Mouse (Mus musculus) large intestine, adult 2 months (tissue): ENCODE results near the gene Shisal2a. TPM values are rescaled to one million over a fixed set of nuclear protein-coding genes. Genes with fewer than 3 reads are reported as not detected.
A peak's percentile ranks its signal among the peaks of the same experiment; 100 is the strongest.
"Not testable (repeated sequence)": the region's sequence is repeated elsewhere in the genome, so short reads cannot be mapped to it uniquely, and the experiment has no call there.

Experiments
- DNase-seq: peaks from one replicate; pipeline ENCODE4 v3.0.0-alpha.2; 2012; ENCODE audit warnings: low read depth, low spot score
- WGBS: fragments of 180-500 bp; shearing (Covaris S2); methylation state at CpG from one replicate; pipeline ENCODE4 v1.1.7; 2018; 5-methylcytosine and 5-hydroxymethylcytosine counted together
- polyA plus RNA-seq: library from polyadenylated mRNA; depleted of rRNA; stranded (reverse); fragments of >200 nt; gene quantifications from 2 replicates; pipeline ENCODE4 v1.2.3, GENCODE M21; 2012

Gene Shisal2a
- polyA plus RNA-seq, 1 experiment, result not detected

DNA sequence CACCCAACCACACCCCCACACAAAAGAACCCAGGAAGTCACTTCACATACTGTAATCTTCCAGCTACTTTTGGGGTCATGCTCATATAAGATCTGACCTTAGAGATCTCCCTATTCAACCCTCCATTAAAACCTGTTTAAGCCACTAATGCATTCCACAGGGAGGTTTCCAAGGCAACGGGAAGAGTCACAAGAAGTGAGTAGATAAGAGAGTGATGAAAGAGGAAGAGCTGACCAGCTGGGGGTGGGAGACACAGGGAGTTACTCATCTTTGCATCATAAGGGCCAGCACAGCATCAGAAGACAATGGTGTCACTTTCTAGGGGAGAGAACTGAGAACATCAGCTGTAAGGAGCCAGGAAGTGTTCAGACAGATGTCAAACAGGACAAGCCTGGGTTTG lies 3.0 kb downstream of the Shisal2a start:
- DNase-seq, result no peak
- WGBS, result 34% methylated on average over 1 of the region's 1 CpGs

GRCm38 (mm10) chr4:108379476-108379875 lies 3.7 kb downstream of the Shisal2a start:
- WGBS, result 91% methylated on average over 3 of the region's 3 CpGs

DNA sequence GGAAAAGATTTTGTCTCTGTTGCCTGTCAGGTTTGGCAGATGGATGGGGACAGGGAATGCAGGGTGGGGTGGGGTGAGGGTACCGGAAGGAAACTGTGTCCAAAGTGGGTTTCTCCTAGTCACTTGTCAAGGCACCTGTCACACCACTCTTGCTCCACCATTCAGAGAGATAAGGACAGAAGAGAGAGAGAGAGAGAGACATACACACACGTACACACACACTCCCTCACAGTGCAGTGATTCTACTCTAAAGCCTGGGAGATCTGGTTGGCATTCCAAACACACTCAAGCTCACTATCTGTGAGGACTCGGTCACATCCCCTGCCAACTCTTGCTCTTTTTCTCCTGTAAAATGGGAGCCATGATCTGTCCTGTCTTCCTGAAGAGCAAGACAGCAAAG lies 11.0 kb downstream of the Shisal2a start:
- 81% methylated on average over 3 of the region's 3 CpGs for WGBS
- no peak for DNase-seq

More at GRCm38 (mm10) chr4:108379476-108379875, 3.7 kb downstream of the Shisal2a start:
- no peak for DNase-seq

DNA sequence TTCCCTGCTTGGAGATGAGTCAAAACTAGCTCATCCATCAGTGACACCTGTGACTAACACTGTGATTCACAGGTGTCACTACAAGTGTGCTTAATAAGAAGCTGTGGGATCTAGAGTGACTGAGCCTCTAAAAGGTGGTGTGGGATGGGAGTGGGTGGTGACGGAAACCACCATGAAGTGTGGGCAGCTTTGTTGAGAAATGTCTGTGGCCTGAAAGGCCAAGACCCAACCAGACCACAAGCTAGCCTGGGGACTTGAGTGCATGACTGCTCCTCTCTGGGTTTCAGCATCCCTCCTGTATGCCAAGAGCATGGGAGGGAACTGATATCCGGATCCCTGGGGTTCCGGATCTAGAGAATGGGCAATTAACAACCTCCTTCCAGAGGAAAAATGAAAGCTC lies 11.7 kb downstream of the Shisal2a start:
- DNase-seq, result no peak
- WGBS, result 87% methylated on average over 3 of the region's 3 CpGs

DNA sequence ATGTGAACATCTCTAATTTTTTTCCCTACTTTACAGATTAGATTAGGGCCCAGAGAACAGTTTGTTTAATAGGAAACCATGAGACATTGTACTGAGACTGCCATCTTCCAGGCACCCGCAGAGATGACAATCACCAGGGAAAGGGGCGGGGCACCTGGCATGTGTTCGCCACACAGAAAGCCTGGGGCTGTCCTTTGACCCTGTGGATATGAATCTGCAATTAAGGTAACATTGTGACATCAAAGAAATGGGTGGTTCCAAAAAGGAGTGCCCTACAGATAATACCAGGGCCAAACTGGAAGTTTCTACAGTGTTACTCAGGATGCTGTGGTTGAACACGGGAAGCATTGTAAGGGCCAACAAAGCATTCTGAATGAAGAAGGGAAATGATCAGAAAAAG lies 12.7 kb downstream of the Shisal2a start:
- DNase-seq, result no peak
- 27% methylated on average over 4 of the region's 4 CpGs for WGBS

GRCm38 (mm10) chr4:108369254-108369653 lies 13.9 kb downstream of the Shisal2a start:
- DNase-seq, result no peak
- WGBS, result 36% methylated on average over 5 of the region's 5 CpGs

DNA sequence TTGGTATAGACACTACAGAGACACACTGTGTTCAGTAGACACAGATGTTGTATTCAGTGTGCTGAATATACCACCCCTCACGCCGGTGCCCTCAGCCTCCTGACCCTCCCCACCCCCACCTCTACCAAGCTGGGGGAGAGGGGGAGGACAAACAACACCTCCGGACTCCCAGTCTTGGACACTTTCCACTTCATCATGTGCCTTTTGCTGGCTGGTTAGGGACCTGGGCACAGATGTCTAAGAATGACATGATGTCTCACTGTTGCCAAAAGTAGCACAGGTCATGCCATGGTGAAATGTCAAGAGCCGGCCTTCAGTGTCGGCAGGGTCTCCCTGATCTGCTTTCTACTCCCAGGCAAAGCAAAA lies 19.1 kb downstream of the Shisal2a start:
- whole genome bisulfite sequencing, result 76% methylated on average over 5 of the region's 5 CpGs
- DNase-seq, result no peak

GRCm38 (mm10) chr4:108363355-108364110 lies 19.6 kb downstream of the Shisal2a start:
- no peak for DNase-seq
- WGBS, result 58% methylated on average over 7 of the region's 7 CpGs

GRCm38 (mm10) chr4:108362321-108363261 lies 20.6 kb downstream of the Shisal2a start:
- 15% methylated on average over 18 of the region's 18 CpGs for WGBS
- peak; percentile 29 for DNase-seq

- DNase-seq, result no peak
- WGBS, result 49% methylated on average over 28 of the region's 28 CpGs
These were observed 22.8 kb downstream of the Shisal2a start for GRCm38 (mm10) chr4:108360136-108361055.

DNA sequence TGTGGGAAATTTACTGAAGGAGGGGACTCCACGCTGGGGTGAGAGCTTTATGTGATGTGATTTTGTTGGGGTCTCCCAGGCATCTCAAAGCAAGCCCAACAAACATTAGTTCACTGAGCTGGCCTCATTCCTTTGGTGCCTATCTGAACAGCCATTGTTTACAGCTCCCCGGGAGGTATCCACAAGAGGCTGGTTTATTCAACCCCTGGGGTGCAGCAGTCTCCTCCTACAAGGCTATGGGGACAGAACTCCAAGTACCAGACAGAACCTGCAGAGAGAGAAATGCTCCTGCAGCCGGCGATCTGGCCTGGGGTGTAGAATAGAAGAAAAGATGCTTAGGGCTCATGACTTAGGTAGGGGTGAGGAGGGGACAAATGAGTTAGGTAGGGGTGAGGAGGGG lies 24.7 kb downstream of the Shisal2a start:
- DNase-seq, result no peak
- WGBS, result 66% methylated on average over 4 of the region's 4 CpGs

DNA sequence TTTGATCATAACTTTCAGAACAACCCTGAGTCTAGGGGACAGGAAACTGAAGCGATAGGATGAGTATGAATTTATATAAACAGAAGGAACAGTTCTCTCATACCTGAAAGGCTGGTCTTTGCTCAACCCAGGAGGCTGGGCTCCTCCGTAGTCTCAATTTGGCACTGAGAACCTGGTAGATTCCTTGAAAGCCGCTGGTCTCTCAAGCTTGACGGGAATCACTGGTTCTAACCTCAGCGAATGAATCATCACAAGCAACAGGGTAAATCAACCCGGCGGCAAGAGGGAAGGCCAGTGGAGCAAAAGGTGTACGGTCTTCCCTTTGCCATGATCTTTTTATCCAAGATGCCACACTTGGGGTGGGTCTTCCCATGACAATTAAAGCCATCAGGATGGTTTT lies 25.7 kb downstream of the Shisal2a start:
- 88% methylated on average over 8 of the region's 8 CpGs for WGBS
- DNase-seq, result no peak

GRCm38 (mm10) chr4:108353591-108353990 lies 29.6 kb downstream of the Shisal2a start:
- not testable (repeated sequence) for DNase-seq

DNA sequence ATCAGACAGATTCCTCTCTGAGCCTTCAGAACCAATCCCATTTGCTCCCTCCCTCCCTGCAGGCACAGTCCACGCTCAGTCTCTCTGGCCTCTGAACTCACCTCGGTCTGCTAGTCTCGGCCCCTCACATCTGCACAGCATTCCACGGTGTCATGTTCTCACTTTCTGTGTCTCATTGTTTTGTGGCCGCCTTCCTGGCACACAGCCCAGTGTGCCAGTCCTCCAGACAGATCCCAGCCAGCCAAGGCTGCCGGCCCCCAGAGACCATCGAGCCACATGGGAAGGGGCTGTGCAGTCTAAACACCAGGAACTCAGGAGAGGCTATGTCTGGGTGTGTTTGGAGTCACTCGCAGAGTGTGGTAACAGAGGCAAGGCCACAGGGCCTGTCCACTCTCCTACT lies 32.3 kb downstream of the Shisal2a start:
- no peak for DNase-seq
- WGBS, result 17% methylated on average over 8 of the region's 8 CpGs

- 56% methylated on average over 8 of the region's 8 CpGs for WGBS
- no peak for DNase-seq
These were observed 33.2 kb downstream of the Shisal2a start for GRCm38 (mm10) chr4:108349836-108350547.

DNA sequence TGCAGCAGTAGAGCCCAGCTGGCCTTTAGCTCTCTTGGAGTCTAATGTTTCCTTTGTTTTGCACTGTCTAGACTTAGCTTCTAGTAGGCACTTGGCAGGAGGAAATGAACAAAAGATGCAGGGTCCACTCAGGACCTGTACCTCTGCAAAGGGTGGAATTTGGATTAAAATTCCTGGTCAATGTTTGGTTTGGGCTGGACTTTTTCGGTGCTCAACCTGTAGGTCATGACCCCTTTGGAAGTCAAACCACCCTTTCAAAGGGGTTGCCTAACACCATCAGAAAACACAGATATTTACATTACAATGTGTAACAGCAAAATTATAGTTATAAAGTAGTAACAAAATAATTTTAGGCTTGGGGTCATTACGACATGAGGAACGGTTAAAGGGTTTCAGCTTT lies 34.1 kb downstream of the Shisal2a start:
- no peak for DNase-seq
- 90% methylated on average over 3 of the region's 3 CpGs for whole genome bisulfite sequencing

DNA sequence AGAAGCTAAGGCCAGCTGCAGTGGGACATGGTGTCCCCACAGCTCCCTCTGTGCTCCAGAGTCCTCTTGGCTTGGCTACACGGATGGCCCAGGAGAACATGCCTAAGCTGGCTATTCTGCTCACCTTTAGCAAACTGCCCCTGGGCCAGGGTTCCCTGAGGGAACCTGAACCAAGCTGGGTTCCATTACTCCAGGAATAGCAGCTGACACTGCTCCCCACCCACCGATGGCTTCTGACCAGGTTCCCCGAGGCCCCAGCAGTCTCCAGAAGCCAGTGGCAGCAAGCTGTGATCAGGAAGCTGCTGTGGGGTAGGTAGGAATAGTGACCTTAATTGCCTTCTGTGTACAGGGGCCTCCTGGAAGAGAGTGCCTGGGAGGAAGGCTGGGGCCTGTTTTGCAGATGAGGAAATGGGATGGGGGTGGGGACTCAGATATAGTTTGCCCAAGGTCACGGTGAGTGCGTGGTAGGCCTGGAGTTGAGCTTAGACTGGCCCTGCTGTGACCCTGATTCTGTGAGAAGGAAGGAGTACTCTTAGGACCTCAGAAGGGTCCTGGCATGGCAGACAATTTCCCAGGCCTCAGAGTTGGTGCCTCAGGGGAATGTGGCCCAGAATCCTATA lies 34.8 kb downstream of the Shisal2a start:
- no peak for DNase-seq
- WGBS, result 37% methylated on average over 5 of the region's 5 CpGs

- 30% methylated on average over 5 of the region's 5 CpGs for WGBS
- DNase-seq, result peak; percentile 64
These were observed 36.0 kb downstream of the Shisal2a start for GRCm38 (mm10) chr4:108347111-108347510.

DNA sequence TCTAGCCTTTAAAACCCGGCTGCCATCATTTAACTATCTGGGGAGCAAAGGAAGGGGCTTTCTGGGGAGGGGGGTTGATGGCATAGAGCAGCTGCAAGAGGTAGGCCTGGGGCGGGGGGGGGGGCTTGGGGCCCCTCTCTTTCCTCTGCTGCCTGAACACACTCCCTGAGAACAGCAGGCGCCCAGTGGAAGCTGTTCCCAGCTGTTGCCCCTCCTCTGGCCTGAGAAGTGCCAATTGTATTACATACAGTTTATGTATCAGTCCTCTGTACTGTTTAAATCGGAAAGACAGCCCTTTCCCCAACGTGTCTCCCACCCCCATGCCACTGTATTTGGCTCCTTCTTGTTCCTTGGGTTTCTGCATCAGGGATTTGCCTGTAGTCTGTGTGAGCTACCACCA lies 37.3 kb downstream of the Shisal2a start:
- WGBS, result 65% methylated on average over 5 of the region's 5 CpGs
- DNase-seq, result no peak
